Mouse (Mus musculus): Measurements from ENCODE around the gene Gm14685.
"Not testable (repeated sequence)": the region's sequence is repeated elsewhere in the genome, so short reads cannot be mapped to it uniquely, and the experiment has no call there.

- not testable (repeated sequence) for TF ChIP-seq POLR2A (IDR thresholded peaks at IDR 0.05; ENCODE audit: low read depth, low read length); CTCF (IDR thresholded peaks at IDR 0.05; ENCODE audit: extremely low read depth, insufficient read length, insufficient replicate concordance, low read depth, low read length)
These were observed 19.8 kb upstream of the Gm14685 start, which contains the start of gene Xlr3a for GRCm38 (mm10) chrX:73096941-73097508.
